In the genomic region with DNA sequence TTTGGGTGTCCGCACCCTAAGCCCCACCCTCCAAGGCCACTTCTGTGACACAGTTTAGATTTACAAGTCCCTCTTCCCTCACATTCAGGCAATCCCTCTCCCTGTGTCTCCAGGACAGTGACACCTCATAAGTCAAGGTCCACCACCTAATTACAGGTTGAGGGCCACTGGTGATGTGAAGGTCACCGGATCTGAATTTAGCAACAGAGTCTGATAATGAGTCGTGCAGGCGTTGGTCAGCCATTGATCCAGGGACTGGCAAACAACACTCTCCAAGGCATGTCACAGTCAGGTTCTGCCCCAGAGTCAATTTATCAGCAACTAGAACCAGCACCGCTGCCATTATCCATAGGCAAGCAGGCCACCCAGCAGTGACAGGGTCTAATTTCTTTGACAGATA, we compare ENCODE assay signal across 30 mouse cellular contexts. TPM values are rescaled to one million over a fixed set of nuclear protein-coding genes. Genes with fewer than 3 reads are reported as not detected.
DNase-seq lines count a peak whose midpoint lies in the region; ATAC-seq and TF ChIP-seq lines count a peak whose summit lies in the region.
"Had no signal": no experiment of that assay in that cellular context is flagged by ENCODE, and none has a peak within 500 bp of the region (broad histone marks: within the 10 kb centered on the region; RNA-seq: fewer than 3 reads in every experiment).

No protein-coding gene starts in this region.

- H3K4me2 ChIP-seq in liver, embryonic 15.5 days, result no peak overlapping the region
- no peak overlapping the region for H3K4me2 ChIP-seq in liver, embryonic 12.5 days
- no peak overlapping the region for H3K4me2 ChIP-seq in liver, postnatal 0 days (ENCODE audit: low read depth, low read length)
- H3K4me2 ChIP-seq: embryonic facial prominence, embryonic 13.5 days; embryonic facial prominence, embryonic 15.5 days; forebrain, embryonic 12.5 days had no signal

- 0 out of 2 replicates have a peak, but pooled peaks cover 2% of the 10 kb centered on the region for H3K4me1 ChIP-seq in liver, embryonic 15.5 days (replicated peaks)
- H3K4me1 ChIP-seq in liver, embryonic 12.5 days, result no peaks in the 10 kb centered on the region
- peaks cover 8% of the 10 kb centered on the region for H3K4me1 ChIP-seq in liver, postnatal 0 days (ENCODE audit: insufficient read depth)
- H3K4me1 ChIP-seq: embryonic facial prominence, embryonic 13.5 days; embryonic facial prominence, embryonic 15.5 days; forebrain, embryonic 10.5 days; forebrain, embryonic 12.5 days had no signal

- DNase-seq in heart, adult 11 months, result peak; percentile 49
- DNase-seq in heart, postnatal 14 days, result no peak
- peak; percentile 53 for DNase-seq in liver, postnatal 0 days
- DNase-seq: adrenal gland, adult 8-10 months; adrenal gland, postnatal 14 days; adrenal gland, postnatal 36 days; B cell, adult 2 months; cerebellum, adult 18-20 months; cerebellum, adult 8-10 months; cerebellum, adult 9-11 months; cerebellum, postnatal 14 days; cerebellum, postnatal 36 days; embryo, embryonic 11 days had no signal

- intact Hi-C loops in heart, postnatal 14 days (cut with DNase I), result no loop called here

- no peak overlapping the region for H3K27ac ChIP-seq in liver, embryonic 15.5 days (replicated peaks)
- no peak overlapping the region for H3K27ac ChIP-seq in liver, embryonic 12.5 days
- H3K27ac ChIP-seq in liver, postnatal 0 days (ENCODE audit: low read depth), result peak overlapping the region; percentile 87
- H3K27ac ChIP-seq: embryonic facial prominence, embryonic 13.5 days; embryonic facial prominence, embryonic 15.5 days; forebrain, embryonic 10.5 days; forebrain, embryonic 12.5 days had no signal

- H3K4me3 ChIP-seq in liver, embryonic 15.5 days (replicated peaks), result no peak overlapping the region
- no peak overlapping the region for H3K4me3 ChIP-seq in liver, embryonic 12.5 days
- no peak overlapping the region for H3K4me3 ChIP-seq in liver, postnatal 0 days (ENCODE audit: low read depth, low read length)
- H3K4me3 ChIP-seq: embryonic facial prominence, embryonic 13.5 days; embryonic facial prominence, embryonic 15.5 days; erythroblast, embryonic 14.5 days; forebrain, embryonic 10.5 days; forebrain, embryonic 12.5 days had no signal

- no peaks in the 10 kb centered on the region for H3K36me3 ChIP-seq in liver, embryonic 15.5 days (replicated peaks)
- H3K36me3 ChIP-seq in liver, embryonic 12.5 days, result no peaks in the 10 kb centered on the region
- H3K36me3 ChIP-seq in liver, postnatal 0 days (replicated peaks; ENCODE audit: insufficient read depth, low read length), result no peaks in the 10 kb centered on the region
- H3K36me3 ChIP-seq: embryonic facial prominence, embryonic 13.5 days; embryonic facial prominence, embryonic 15.5 days; forebrain, embryonic 10.5 days; forebrain, embryonic 12.5 days; G1E had no signal

- H3K9me3 ChIP-seq in liver, embryonic 15.5 days (replicated peaks), result no peaks in the 10 kb centered on the region
- no peaks in the 10 kb centered on the region for H3K9me3 ChIP-seq in liver, embryonic 12.5 days (replicated peaks)
- no peaks in the 10 kb centered on the region for H3K9me3 ChIP-seq in liver, postnatal 0 days (ENCODE audit: low read length)
- H3K9me3 ChIP-seq: embryonic facial prominence, embryonic 13.5 days; embryonic facial prominence, embryonic 15.5 days; forebrain, embryonic 10.5 days; forebrain, embryonic 12.5 days; G1E had no signal

- WGBS in liver, embryonic 15.5 days (ENCODE audit: insufficient replicate concordance), result 62% methylated on average over 5 of the region's 5 CpGs
- WGBS in liver, embryonic 12.5 days (ENCODE audit: insufficient replicate concordance), result 71% methylated on average over 5 of the region's 5 CpGs
- WGBS in liver, postnatal 0 days (ENCODE audit: insufficient replicate concordance), result 61% methylated on average over 5 of the region's 5 CpGs

- ATAC-seq in liver, embryonic 15.5 days (ENCODE audit: insufficient read depth), result peak; percentile 54; the same call in 1 of the 2 replicates
- ATAC-seq in liver, embryonic 12.5 days, result no peak
- ATAC-seq in liver, postnatal 0 days, result peak; percentile 89
- ATAC-seq: activated CD4-positive, CD25-positive, alpha-beta regulatory T cell, adult 4 months; CD4-positive, CD25-positive, alpha-beta regulatory T cell, adult 4 months; forebrain, embryonic 14.5 days; forebrain, embryonic 16.5 days; Patski had no signal

- peak; percentile 76 for TF ChIP-seq EP300 in liver, postnatal 0 days (IDR thresholded peaks at IDR 0.05; ENCODE audit: low read depth)

- H3K9ac ChIP-seq in liver, embryonic 15.5 days, result no peak overlapping the region
- H3K9ac ChIP-seq in liver, embryonic 12.5 days, result no peak overlapping the region
- H3K9ac ChIP-seq in liver, postnatal 0 days (replicated peaks), result no peak overlapping the region
- H3K9ac ChIP-seq: embryonic facial prominence, embryonic 13.5 days; embryonic facial prominence, embryonic 15.5 days; forebrain, embryonic 12.5 days had no signal

- H3K27me3 ChIP-seq in liver, embryonic 15.5 days, result no peaks in the 10 kb centered on the region
- no peaks in the 10 kb centered on the region for H3K27me3 ChIP-seq in liver, embryonic 12.5 days (replicated peaks)
- no peaks in the 10 kb centered on the region for H3K27me3 ChIP-seq in liver, postnatal 0 days (ENCODE audit: insufficient read depth, low read length)
- H3K27me3 ChIP-seq: CH12.LX; embryonic facial prominence, embryonic 13.5 days; embryonic facial prominence, embryonic 15.5 days; forebrain, embryonic 12.5 days; Patski had no signal

- no peak for TF ChIP-seq CTCF in liver, postnatal 0 days (IDR thresholded peaks at IDR 0.05; ENCODE audit: low read depth)

RNA-seq across cellular contexts. Expression of a gene that starts 8.7 kb away (rescaled TPM):
- total RNA-seq in heart, postnatal 14 days (2021), result not detected
- polyA plus RNA-seq in liver, embryonic 15.5 days (2015; fragmentation: Nextera tagmentation; extraction: Ambion mirVana), result not detected in 2 replicates
- polyA plus RNA-seq in liver, embryonic 12.5 days (2016; fragmentation: Nextera tagmentation; extraction: Ambion mirVana), result not detected in 2 replicates
- polyA plus RNA-seq in liver, postnatal 0 days (2015; fragmentation: Nextera tagmentation; extraction: Ambion mirVana), result not detected in 2 replicates
- total RNA-seq: adrenal gland, adult 18-20 months; adrenal gland, adult 8-10 months; adrenal gland, postnatal 14 days; adrenal gland, postnatal 36 days; CH12.LX; common myeloid progenitor, adult 5-6 weeks had no signal
- polyA plus RNA-seq: activated CD4-positive, CD25-positive, alpha-beta regulatory T cell, adult 4 months; CD4-positive, CD25-positive, alpha-beta regulatory T cell, adult 4 months; embryonic facial prominence, embryonic 11.5 days; embryonic facial prominence, embryonic 13.5 days; embryonic facial prominence, embryonic 15.5 days; forebrain, embryonic 10.5 days; forebrain, embryonic 12.5 days; forebrain, embryonic 14.5 days; forebrain, embryonic 16.5 days; G1E; Patski had no signal

RNA-seq across cellular contexts. Expression of a gene that starts 8.8 kb away (rescaled TPM):
- total RNA-seq in heart, postnatal 14 days (2021), result not detected
- not detected in 2 replicates for polyA plus RNA-seq in liver, embryonic 15.5 days (2015; fragmentation: Nextera tagmentation; extraction: Ambion mirVana)
- polyA plus RNA-seq in liver, embryonic 12.5 days (2016; fragmentation: Nextera tagmentation; extraction: Ambion mirVana), result not detected in 2 replicates
- polyA plus RNA-seq in liver, postnatal 0 days (2015; fragmentation: Nextera tagmentation; extraction: Ambion mirVana), result not detected in 2 replicates
- total RNA-seq: adrenal gland, adult 18-20 months; adrenal gland, adult 8-10 months; adrenal gland, postnatal 14 days; adrenal gland, postnatal 36 days; CH12.LX; common myeloid progenitor, adult 5-6 weeks; G1E had no signal
- polyA plus RNA-seq: activated CD4-positive, CD25-positive, alpha-beta regulatory T cell, adult 4 months; CD4-positive, CD25-positive, alpha-beta regulatory T cell, adult 4 months; embryonic facial prominence, embryonic 11.5 days; embryonic facial prominence, embryonic 13.5 days; embryonic facial prominence, embryonic 15.5 days; erythroblast, embryonic 14.5 days; forebrain, embryonic 10.5 days; forebrain, embryonic 12.5 days; forebrain, embryonic 14.5 days; forebrain, embryonic 16.5 days; G1E; Patski had no signal

RNA-seq across cellular contexts. Expression of a gene that starts 31.1 kb away (rescaled TPM):
- not detected for total RNA-seq in heart, postnatal 14 days (2021)
- 14.4 and 31.0 TPM in 2 replicates for polyA plus RNA-seq in liver, embryonic 15.5 days (2015; fragmentation: Nextera tagmentation; extraction: Ambion mirVana)
- polyA plus RNA-seq in liver, embryonic 12.5 days (2016; fragmentation: Nextera tagmentation; extraction: Ambion mirVana), result not detected in 2 replicates
- polyA plus RNA-seq in liver, postnatal 0 days (2015; fragmentation: Nextera tagmentation; extraction: Ambion mirVana), result 745 and 764 TPM in 2 replicates
- total RNA-seq: CH12.LX; common myeloid progenitor, adult 5-6 weeks; G1E had no signal
- polyA plus RNA-seq: CD4-positive, CD25-positive, alpha-beta regulatory T cell, adult 4 months; embryonic facial prominence, embryonic 11.5 days; erythroblast, embryonic 14.5 days; forebrain, embryonic 10.5 days; forebrain, embryonic 12.5 days; forebrain, embryonic 14.5 days; forebrain, embryonic 16.5 days; G1E; Patski had no signal

RNA-seq across cellular contexts. Expression of a gene that starts 40.6 kb away (rescaled TPM):
- total RNA-seq in heart, postnatal 14 days (2021), result not detected
- polyA plus RNA-seq in liver, embryonic 15.5 days (2015; fragmentation: Nextera tagmentation; extraction: Ambion mirVana), result not detected in 2 replicates
- not detected in 2 replicates for polyA plus RNA-seq in liver, embryonic 12.5 days (2016; fragmentation: Nextera tagmentation; extraction: Ambion mirVana)
- polyA plus RNA-seq in liver, postnatal 0 days (2015; fragmentation: Nextera tagmentation; extraction: Ambion mirVana), result not detected in 2 replicates
- total RNA-seq: adrenal gland, adult 18-20 months; adrenal gland, adult 8-10 months; adrenal gland, postnatal 14 days; adrenal gland, postnatal 36 days; CH12.LX; common myeloid progenitor, adult 5-6 weeks had no signal
- polyA plus RNA-seq: activated CD4-positive, CD25-positive, alpha-beta regulatory T cell, adult 4 months; CD4-positive, CD25-positive, alpha-beta regulatory T cell, adult 4 months; embryonic facial prominence, embryonic 11.5 days; embryonic facial prominence, embryonic 13.5 days; embryonic facial prominence, embryonic 15.5 days; erythroblast, embryonic 14.5 days; forebrain, embryonic 10.5 days; forebrain, embryonic 12.5 days; forebrain, embryonic 14.5 days; forebrain, embryonic 16.5 days; G1E; Patski had no signal

RNA-seq across cellular contexts. Expression of a gene that starts 49.5 kb away (rescaled TPM):
- total RNA-seq in heart, postnatal 14 days (2021), result under 1 TPM; 0.26 to 0.27 TPM
- polyA plus RNA-seq in liver, embryonic 15.5 days (2015; fragmentation: Nextera tagmentation; extraction: Ambion mirVana), result not detected in 2 replicates
- not detected in 2 replicates for polyA plus RNA-seq in liver, embryonic 12.5 days (2016; fragmentation: Nextera tagmentation; extraction: Ambion mirVana)
- polyA plus RNA-seq in liver, postnatal 0 days (2015; fragmentation: Nextera tagmentation; extraction: Ambion mirVana), result 0.22 and 0.26 TPM in 2 replicates
- total RNA-seq: CH12.LX; common myeloid progenitor, adult 5-6 weeks had no signal
- polyA plus RNA-seq: activated CD4-positive, CD25-positive, alpha-beta regulatory T cell, adult 4 months; embryonic facial prominence, embryonic 11.5 days; erythroblast, embryonic 14.5 days; forebrain, embryonic 10.5 days; forebrain, embryonic 12.5 days; G1E; Patski had no signal

Comparison
In these comparisons a context has a peak if more than half of its experiments do, and no peak if none do; other contexts are left out.
1. DNase-seq: peak in heart, adult 11 months (single experiment) and liver, postnatal 0 days (single experiment); none in heart, postnatal 14 days (0 of 2).
2. RNA of a gene that starts 31.1 kb away (polyA plus RNA-seq): 745 to 764 TPM in liver, postnatal 0 days; 14.4 to 31.0 TPM in liver, embryonic 15.5 days and not detected in liver, embryonic 12.5 days; every median in the first group is over 10 times any median in the second.